Mouse (Mus musculus): Measurements from ENCODE around the gene Unc5cl.

Gene Unc5cl

GRCm38 (mm10) chr17:48432158-48432980 lies 22.3 kb upstream of the Unc5cl start, which contains the start of gene Apobec2:
Gene Apobec2 (minus strand): TSS chr17:48432930.
- DNase-seq (ENCODE audit: low spot score in 2 of 2), result no peak

GRCm38 (mm10) chr17:48433006-48433655 lies 21.6 kb upstream of the Unc5cl start:
- no peak for DNase-seq (ENCODE audit: low spot score in 2 of 2)

- no peak for DNase-seq (ENCODE audit: low spot score in 2 of 2)
Observed at GRCm38 (mm10) chr17:48433689-48434330, 20.9 kb upstream of the Unc5cl start.

GRCm38 (mm10) chr17:48434479-48434878 lies 20.2 kb upstream of the Unc5cl start:
- no peak for DNase-seq (ENCODE audit: low spot score in 2 of 2)

GRCm38 (mm10) chr17:48436487-48436886 lies 18.2 kb upstream of the Unc5cl start:
- DNase-seq (ENCODE audit: low spot score in 2 of 2), result no peak

- DNase-seq (ENCODE audit: low spot score in 2 of 2), result no peak
Observed at GRCm38 (mm10) chr17:48437421-48437911, 17.2 kb upstream of the Unc5cl start.

- no peak for DNase-seq (ENCODE audit: low spot score in 2 of 2)
Observed at GRCm38 (mm10) chr17:48442745-48443457, 11.8 kb upstream of the Unc5cl start.

- DNase-seq (ENCODE audit: low spot score in 2 of 2), result no peak
Observed at GRCm38 (mm10) chr17:48443542-48444145, 11.1 kb upstream of the Unc5cl start.

- no peak for DNase-seq (ENCODE audit: low spot score in 2 of 2)
Observed at GRCm38 (mm10) chr17:48447675-48448074, 7.0 kb upstream of the Unc5cl start.

GRCm38 (mm10) chr17:48450666-48451352 lies 3.9 kb upstream of the Unc5cl start:
- no peak for DNase-seq (ENCODE audit: low spot score in 2 of 2)

GRCm38 (mm10) chr17:48451353-48451675 lies 3.4 kb upstream of the Unc5cl start, which contains the start of gene Tspo2:
Gene Tspo2 (minus strand): TSS chr17:48451522.
- no peak for DNase-seq (ENCODE audit: low spot score in 2 of 2)

- no peak for DNase-seq (ENCODE audit: low spot score in 2 of 2)
Observed at GRCm38 (mm10) chr17:48451753-48452444, 2.8 kb upstream of the Unc5cl start.

- no peak for DNase-seq (ENCODE audit: low spot score in 2 of 2)
Observed at GRCm38 (mm10) chr17:48453489-48453888, 1.2 kb upstream of the Unc5cl start.

- no peak for DNase-seq (ENCODE audit: low spot score in 2 of 2)
Observed at GRCm38 (mm10) chr17:48454190-48454589, 511 bp upstream of the Unc5cl start.

- no peak for DNase-seq (ENCODE audit: low spot score in 2 of 2)
Observed at GRCm38 (mm10) chr17:48455955-48456354, 1.3 kb downstream of the Unc5cl start.

- DNase-seq (ENCODE audit: low spot score in 2 of 2), result no peak
Observed at GRCm38 (mm10) chr17:48457971-48458653, 3.4 kb downstream of the Unc5cl start.

- no peak for DNase-seq (ENCODE audit: low spot score in 2 of 2)
Observed at GRCm38 (mm10) chr17:48462096-48462495, 7.4 kb downstream of the Unc5cl start.

GRCm38 (mm10) chr17:48463391-48463790 lies 8.7 kb downstream of the Unc5cl start:
- DNase-seq (ENCODE audit: low spot score in 2 of 2), result no peak

GRCm38 (mm10) chr17:48466769-48467394 lies 12.2 kb downstream of the Unc5cl start:
- no peak for DNase-seq (ENCODE audit: low spot score in 2 of 2)
